Mouse (Mus musculus) neural tube, embryonic 12.5 days (tissue): ENCODE results near the gene 2610528A11Rik. TPM values are rescaled to one million over a fixed set of nuclear protein-coding genes. Genes with fewer than 3 reads are reported as not detected.

Experiments used
- ATAC-seq: fragments of 200-750 bp; cut with Nextera tagmentation; 2 replicates; pipeline ENCODE4 v1.8.0; 2017; ENCODE audit warnings: low read depth, mild to moderate bottlenecking, moderate TSS enrichment, moderate library complexity; ENCODE audit not compliant: low FRiP score
- H3K27ac ChIP-seq: fragments of 300-500 bp; sonication (generic); 2 replicates; pipeline ENCODE4 v1.5.1; 2016
- H3K27me3 ChIP-seq: fragments of 300-500 bp; sonication (generic); replicated peaks from 2 replicates; pipeline ENCODE4 v1.6.1; 2016; ENCODE audit warnings: mild to moderate bottlenecking
- H3K36me3 ChIP-seq: fragments of 300-500 bp; sonication (generic); 2 replicates; pipeline ENCODE4 v1.6.1; 2016; ENCODE audit warnings: mild to moderate bottlenecking
- H3K4me1 ChIP-seq: fragments of 300-500 bp; sonication (generic); 2 replicates; pipeline ENCODE4 v1.6.1; 2016
- H3K4me2 ChIP-seq: fragments of 300-500 bp; sonication (generic); replicated peaks from 2 replicates; pipeline ENCODE4 v1.6.1; 2016; ENCODE audit warnings: mild to moderate bottlenecking
- H3K4me3 ChIP-seq: fragments of 300-500 bp; sonication (generic); 2 replicates; pipeline ENCODE4 v1.5.1; 2016
- H3K9ac ChIP-seq: fragments of 300-500 bp; sonication (generic); 2 replicates; pipeline ENCODE4 v1.6.1; 2016; ENCODE audit warnings: mild to moderate bottlenecking
- H3K9me3 ChIP-seq: fragments of 300-500 bp; sonication (generic); 2 replicates; pipeline ENCODE4 v1.6.1; 2016; ENCODE audit warnings: mild to moderate bottlenecking
- WGBS: fragments of 180-500 bp; shearing (Covaris S2); methylation state at CpG from one replicate; pipeline ENCODE4 v1.1.7; 2016; 5-methylcytosine and 5-hydroxymethylcytosine counted together
- polyA plus RNA-seq: library from polyadenylated mRNA; unstranded; fragments of >200 nt; fragmentation: Nextera tagmentation; extraction: Ambion mirVana; gene quantifications from 2 replicates; pipeline ENCODE4 v1.2.1, GENCODE M21; 2016

Gene 2610528A11Rik
- polyA plus RNA-seq, 1 experiment from 2014 or later, result 0.48 TPM

DNA sequence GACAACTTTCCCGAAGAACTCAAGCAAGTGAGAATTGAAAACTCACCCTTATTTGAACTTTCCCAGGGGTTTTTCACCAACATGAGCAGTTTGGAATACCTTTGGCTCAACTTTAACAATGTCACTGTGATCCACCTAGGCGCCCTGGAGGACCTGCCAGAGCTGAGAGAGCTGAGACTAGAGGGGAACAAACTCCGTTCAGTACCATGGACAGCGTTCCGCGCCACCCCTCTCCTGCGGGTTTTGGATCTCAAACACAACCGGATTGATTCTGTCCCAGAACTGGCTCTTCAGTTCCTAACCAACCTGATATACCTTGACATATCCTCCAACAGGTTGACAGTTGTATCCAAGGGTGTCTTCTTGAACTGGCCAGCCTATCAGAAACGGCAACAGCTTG lies 45.3 kb downstream of the 2610528A11Rik start:
- Histone ChIP-seq H3K4me3 (no peak overlapping the region), H3K4me1 (no peaks in the 10 kb centered on the region), H3K9ac (no peak overlapping the region), H3K9me3 (no peaks in the 10 kb centered on the region), H3K27ac (no peak overlapping the region), H3K4me2 (no peak overlapping the region), H3K36me3 (no peaks in the 10 kb centered on the region), H3K27me3 (no peaks in the 10 kb centered on the region)
- WGBS, result 18% methylated on average over 9 of the region's 9 CpGs
- no peak for ATAC-seq

DNA sequence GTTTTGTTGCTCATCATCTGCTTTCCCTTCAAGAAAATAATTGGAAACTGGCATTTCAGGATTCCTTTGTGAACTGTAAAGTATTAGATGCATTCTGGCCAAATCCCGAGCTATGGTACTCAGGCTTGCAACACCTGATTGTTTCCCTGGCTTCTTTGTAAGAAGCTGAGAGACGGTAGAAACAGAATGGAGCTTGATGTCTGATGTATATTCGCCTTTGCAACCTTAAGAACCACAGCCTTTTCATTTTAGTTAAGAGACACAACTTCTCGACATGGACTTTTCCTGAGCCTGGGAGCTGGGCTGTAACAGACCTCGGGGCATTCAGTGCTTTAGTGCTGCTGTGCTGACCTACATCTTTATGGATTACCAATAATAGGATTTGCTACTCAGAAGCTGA lies 46.2 kb downstream of the 2610528A11Rik start, which contains the start of gene Lrit2:
TSS of gene Lrit2 (plus strand) at position 301 of the 400 bp plus-strand sequence.
- no peaks in the 10 kb centered on the region for H3K27me3 ChIP-seq
- no peaks in the 10 kb centered on the region for H3K4me1 ChIP-seq
- no peak within 1 kb of the TSS for H3K9ac ChIP-seq
- ATAC-seq, result no peak
- H3K4me2 ChIP-seq, result no peak within 1 kb of the TSS
- 77% methylated on average over 5 of the region's 5 CpGs for WGBS
- no peak within 1 kb of the TSS for H3K27ac ChIP-seq
- no peak within 1 kb of the TSS for H3K4me3 ChIP-seq
- H3K36me3 ChIP-seq, result no peaks in the 10 kb centered on the region
- H3K9me3 ChIP-seq, result no peaks in the 10 kb centered on the region

DNA sequence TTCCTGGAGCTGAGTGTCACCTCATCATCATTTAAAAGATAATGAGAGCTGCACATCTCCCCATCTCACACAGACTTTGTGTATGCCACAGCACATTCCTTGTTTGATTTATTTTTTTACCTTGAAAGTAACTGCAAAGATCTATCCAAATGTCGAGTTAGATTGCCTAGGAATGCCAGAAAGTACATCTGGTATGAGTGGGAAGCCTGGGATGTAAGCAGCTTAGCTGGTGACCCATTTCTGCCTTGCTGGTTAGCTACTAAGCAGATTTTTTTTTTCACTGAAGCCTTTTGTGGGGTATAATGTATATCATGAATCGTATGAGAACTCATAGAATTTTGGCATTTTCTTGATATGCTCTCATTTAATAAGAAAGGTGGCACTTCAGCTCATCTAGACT lies 47.2 kb downstream of the 2610528A11Rik start:
- H3K4me1 ChIP-seq, result no peaks in the 10 kb centered on the region
- H3K9me3 ChIP-seq, result no peaks in the 10 kb centered on the region
- no peak for ATAC-seq
- H3K36me3 ChIP-seq, result no peaks in the 10 kb centered on the region
- no peak overlapping the region for H3K4me3 ChIP-seq
- no peak overlapping the region for H3K4me2 ChIP-seq
- H3K27ac ChIP-seq, result no peak overlapping the region
- WGBS, result 62% methylated on average over 2 of the region's 2 CpGs
- H3K9ac ChIP-seq, result no peak overlapping the region
- H3K27me3 ChIP-seq, result no peaks in the 10 kb centered on the region

DNA sequence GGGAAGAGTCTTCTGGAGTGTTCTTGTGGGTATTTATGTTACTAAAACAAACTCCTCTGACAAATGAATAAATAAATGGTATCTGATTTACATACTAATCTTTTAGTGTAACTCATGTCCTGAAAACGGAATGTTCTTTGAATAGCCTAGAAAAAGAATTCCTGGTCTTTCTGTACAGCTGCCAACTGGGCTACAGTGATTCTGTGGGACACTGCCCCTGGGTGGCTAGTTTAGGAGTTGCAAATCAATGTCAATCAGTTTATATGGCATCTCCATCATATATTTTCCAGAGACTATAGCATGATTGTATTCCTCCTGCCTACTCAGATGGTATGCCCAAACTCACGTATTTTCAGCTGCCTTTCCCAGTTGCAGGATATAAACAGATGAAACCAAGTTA lies 49.0 kb downstream of the 2610528A11Rik start:
- H3K36me3 ChIP-seq, result no peaks in the 10 kb centered on the region
- no peak overlapping the region for H3K4me3 ChIP-seq
- no peak overlapping the region for H3K4me2 ChIP-seq
- ATAC-seq, result no peak
- 68% methylated on average over 2 of the region's 2 CpGs for WGBS
- H3K27ac ChIP-seq, result no peak overlapping the region
- no peaks in the 10 kb centered on the region for H3K9me3 ChIP-seq
- no peak overlapping the region for H3K9ac ChIP-seq
- no peaks in the 10 kb centered on the region for H3K27me3 ChIP-seq
- no peaks in the 10 kb centered on the region for H3K4me1 ChIP-seq

Other genes with a start within 250 kb of the 2610528A11Rik start
- gene Ccser2, start 145.2 kb downstream of the 2610528A11Rik start, polyA plus RNA-seq, result 64.4 and 70.0 TPM in 2 replicates
- not detected in 2 replicates for gene Rgr, start 65.1 kb downstream of the 2610528A11Rik start, polyA plus RNA-seq
- gene Lrit1, start 59.2 kb downstream of the 2610528A11Rik start, polyA plus RNA-seq, result not detected in 2 replicates
- not detected in 2 replicates for gene Lrit2, start 46.1 kb downstream of the 2610528A11Rik start, polyA plus RNA-seq
- gene Cdhr1, start 15.7 kb downstream of the 2610528A11Rik start, polyA plus RNA-seq, result 6.1 and 9.8 TPM in 2 replicates
- 192 and 201 TPM in 2 replicates for gene Ghitm, start 21.2 kb upstream of the 2610528A11Rik start, polyA plus RNA-seq